Mouse (Mus musculus) liver, embryonic 14.5 days (tissue): ENCODE data around the gene Lrp1. TPM values are rescaled to one million over a fixed set of nuclear protein-coding genes. Genes with fewer than 3 reads are reported as not detected.

Source experiments
- ATAC-seq: fragments of 200-750 bp; cut with Nextera tagmentation; 2 replicates; pipeline ENCODE4 v1.8.0; 2017; ENCODE audit warnings: moderate number of reproducible peaks, mild to moderate bottlenecking, moderate library complexity; ENCODE audit not compliant: insufficient read depth
- DNase-seq, 3 experiments: peaks; one replicate each; pipeline ENCODE4 v3.0.0-alpha.2; 2012 to 2013; ENCODE audit warnings: low read depth in 3 of 3, low spot score in 3 of 3
- H3K27ac ChIP-seq: fragments of 300-500 bp; sonication (generic); 2 replicates; pipeline ENCODE4 v1.5.1; 2014; ENCODE audit warnings: moderate library complexity, mild to moderate bottlenecking, control low read depth, inconsistent platforms
- H3K27me3 ChIP-seq: fragments of 300-500 bp; sonication (generic); 2 replicates; pipeline ENCODE4 v1.6.1; 2014; ENCODE audit warnings: mild to moderate bottlenecking, low read length, moderate library complexity; ENCODE audit not compliant: control insufficient read depth, insufficient read depth
- H3K36me3 ChIP-seq: fragments of 300-500 bp; sonication (generic); replicated peaks from 2 replicates; pipeline ENCODE4 v1.6.1; 2014; ENCODE audit warnings: low read depth; ENCODE audit not compliant: control insufficient read depth, insufficient read depth
- H3K4me1 ChIP-seq, 2 experiments: fragments of 200-500 bp in 1 of 2; fragments of 300-500 bp in 1 of 2; sonication (generic) in 1 of 2; replicated peaks; 2 replicates each; pipeline ENCODE4 v1.6.1; 2012 to 2014; ENCODE audit warnings: antibody characterized with exemption in 1 of 2, inconsistent platforms in 1 of 2, low read length in 1 of 2; ENCODE audit not compliant: control insufficient read depth in 2 of 2, insufficient read depth in 2 of 2
- H3K4me2 ChIP-seq: fragments of 300-500 bp; sonication (generic); 2 replicates; pipeline ENCODE4 v1.6.1; 2014; ENCODE audit warnings: low read depth, mild to moderate bottlenecking, control low read depth, moderate library complexity
- H3K4me3 ChIP-seq, 2 experiments: fragments of 200-500 bp in 1 of 2; fragments of 300-500 bp in 1 of 2; sonication (generic) in 1 of 2; 2 replicates each; pipeline ENCODE4 v1.5.1; 2012 to 2014; ENCODE audit warnings: low read depth in 2 of 2, low read length in 2 of 2, mild to moderate bottlenecking in 2 of 2, control low read depth in 1 of 2, inconsistent platforms in 1 of 2, moderate library complexity in 1 of 2; ENCODE audit not compliant: insufficient read depth in 1 of 2
- H3K9ac ChIP-seq: fragments of 300-500 bp; sonication (generic); replicated peaks from 2 replicates; pipeline ENCODE4 v1.6.1; 2014; ENCODE audit warnings: mild to moderate bottlenecking, control low read depth, moderate library complexity
- H3K9me3 ChIP-seq: fragments of 300-500 bp; sonication (generic); 2 replicates; pipeline ENCODE4 v1.6.1; 2016; ENCODE audit warnings: low read length, mixed read lengths; ENCODE audit not compliant: control insufficient read depth
- CTCF ChIP-seq: IDR thresholded peaks from 2 replicates; pipeline ENCODE4 v1.5.1; 2016; ENCODE audit warnings: antibody characterized with exemption, low read depth, control low read depth
- EP300 ChIP-seq: IDR thresholded peaks from 2 replicates; pipeline ENCODE4 v1.6.1; 2016; ENCODE audit warnings: antibody characterized with exemption, low read depth
- WGBS: fragments of 180-500 bp; shearing (Covaris S2); extraction: QIAGEN DNeasy Blood & Tissue Kit; methylation state at CpG from one replicate; pipeline ENCODE4 v1.1.7; 2014; ENCODE audit not compliant: insufficient replicate concordance; 5-methylcytosine and 5-hydroxymethylcytosine counted together
- polyA plus RNA-seq, 2 experiments: library from polyadenylated mRNA; depleted of rRNA in 1 of 2; stranded (reverse) in 1 of 2; unstranded in 1 of 2; fragments of >200 nt; fragmentation: Nextera tagmentation in 1 of 2; extraction: Ambion mirVana in 1 of 2; gene quantifications; 2 replicates each; pipeline versions ENCODE4 v1.2.1 to v1.2.3; 2012 to 2014

Lrp1 gene
- polyA plus RNA-seq, 2 experiments: 13.2 to 18.2 TPM

- Histone ChIP-seq H3K36me3 (no peaks in the 10 kb centered on the region), H3K9me3 (no peaks in the 10 kb centered on the region), H3K4me2 (no peak overlapping the region), H3K4me1 (peaks cover 0 to 33% of the 10 kb centered on the region in 2 experiments; a peak in 3 of 4 replicates), H3K27ac (no peak overlapping the region), H3K4me3 (no peak overlapping the region), H3K9ac (no peak overlapping the region; the same call in 1 of the 2 replicates), H3K27me3 (no peaks in the 10 kb centered on the region)
- 73% methylated on average over 6 of the region's 6 CpGs for WGBS
- TF ChIP-seq CTCF (no peak), EP300 (no peak)
- ATAC-seq: no peak
- no peak for DNase-seq
Observed at GRCm38 (mm10) chr10:127602194-127602593, 18.8 kb downstream of the Lrp1 start.

- Histone ChIP-seq H3K9ac (no peak overlapping the region), H3K4me2 (no peak overlapping the region), H3K27ac (no peak overlapping the region), H3K36me3 (no peaks in the 10 kb centered on the region), H3K27me3 (no peaks in the 10 kb centered on the region), H3K4me3 (no peak overlapping the region), H3K9me3 (no peaks in the 10 kb centered on the region), H3K4me1 (peaks cover 0 to 37% of the 10 kb centered on the region in 2 experiments; a peak in 3 of 4 replicates)
- ATAC-seq (no peak), DNase-seq (no peak)
- WGBS: 52% methylated on average over 17 of the region's 17 CpGs
- TF ChIP-seq EP300: no peak
- TF ChIP-seq CTCF: no peak
Observed at GRCm38 (mm10) chr10:127599779-127600541, 21.0 kb downstream of the Lrp1 start.

GRCm38 (mm10) chr10:127599252-127599651 is 21.7 kb downstream of the Lrp1 start:
- Histone ChIP-seq H3K4me1 (peaks cover 0 to 32% of the 10 kb centered on the region in 2 experiments; a peak in 3 of 4 replicates), H3K4me2 (no peak overlapping the region), H3K27ac (no peak overlapping the region), H3K9me3 (no peaks in the 10 kb centered on the region), H3K27me3 (no peaks in the 10 kb centered on the region), H3K9ac (no peak overlapping the region), H3K4me3 (no peak overlapping the region), H3K36me3 (no peaks in the 10 kb centered on the region)
- WGBS: 72% methylated on average over 11 of the region's 11 CpGs
- DNase-seq: no peak
- no peak for TF ChIP-seq EP300
- no peak for TF ChIP-seq CTCF
- no peak for ATAC-seq

GRCm38 (mm10) chr10:127598607-127599006 is 22.3 kb downstream of the Lrp1 start:
- Histone ChIP-seq H3K4me2 (no peak overlapping the region), H3K4me1 (peaks cover 0 to 26% of the 10 kb centered on the region in 2 experiments; a peak in 3 of 4 replicates), H3K9ac (no peak overlapping the region), H3K27ac (no peak overlapping the region), H3K36me3 (no peaks in the 10 kb centered on the region), H3K27me3 (no peaks in the 10 kb centered on the region), H3K9me3 (no peaks in the 10 kb centered on the region), H3K4me3 (no peak overlapping the region)
- WGBS: 60% methylated on average over 8 of the region's 8 CpGs
- DNase-seq (no peak), ATAC-seq (no peak)
- TF ChIP-seq EP300: no peak
- TF ChIP-seq CTCF: no peak

GRCm38 (mm10) chr10:127597311-127597901 is 23.5 kb downstream of the Lrp1 start:
- no peak for TF ChIP-seq CTCF
- no peak for TF ChIP-seq EP300
- DNase-seq (no peak), ATAC-seq (no peak)
- Histone ChIP-seq H3K27ac (no peak overlapping the region), H3K4me1 (peaks cover 0 to 26% of the 10 kb centered on the region in 2 experiments; a peak in 3 of 4 replicates), H3K36me3 (no peaks in the 10 kb centered on the region; the same call in 1 of the 2 replicates), H3K27me3 (no peaks in the 10 kb centered on the region), H3K4me3 (no peak overlapping the region), H3K9ac (no peak overlapping the region), H3K4me2 (no peak overlapping the region), H3K9me3 (no peaks in the 10 kb centered on the region)
- WGBS: 61% methylated on average over 5 of the region's 5 CpGs
